In genomic region chr3:61670874-61671273, GRCm38 (mm10) we compare ENCODE assay signal across 33 mouse cellular contexts.
DNase-seq lines count a peak whose midpoint lies in the region; ATAC-seq and TF ChIP-seq lines count a peak whose summit lies in the region.
"Had no signal": no experiment of that assay in that cellular context is flagged by ENCODE, and none has a peak within 500 bp of the region (broad histone marks: within the 10 kb centered on the region; RNA-seq: fewer than 3 reads in every experiment).

No protein-coding gene starts in this region.

- peak; percentile 18 to 22 for DNase-seq in spleen, postnatal 36 days (ENCODE audit: low spot score in 2 of 2)
- no peak for DNase-seq in spleen, postnatal 10 days (ENCODE audit: low spot score in 2 of 2)
- DNase-seq in thymus, adult 2 months, result no peak
- no peak for DNase-seq in heart, adult 9 months (ENCODE audit: low spot score in 2 of 2)
- DNase-seq: adrenal gland, postnatal 10 days; cerebellum, adult 11 months; cerebellum, adult 9-10 months; cerebellum, postnatal 36 days; embryo, embryonic 11 days; gastrocnemius, postnatal 25 days; heart, adult 18-20 months; heart, postnatal 4 days; kidney, adult 2 months; kidney, postnatal 4 days; lung, embryonic 14.5 days; retina, postnatal 1 day; spleen, adult 18-20 months had no signal

- no peaks in the 10 kb centered on the region for H3K27me3 ChIP-seq in thymus, adult 2 months (ENCODE audit: control insufficient read depth, insufficient read depth, low read length)
- no peaks in the 10 kb centered on the region for H3K27me3 ChIP-seq in intestine, embryonic 16.5 days (replicated peaks; ENCODE audit: control insufficient read depth, insufficient read depth, low read length)
- H3K27me3 ChIP-seq: CH12.LX; embryonic facial prominence, embryonic 12.5 days; forebrain, embryonic 15.5 days; heart, embryonic 12.5 days; limb, embryonic 15.5 days; neural tube, embryonic 13.5 days had no signal

- no peak overlapping the region for H3K27ac ChIP-seq in thymus, adult 2 months (ENCODE audit: control insufficient read depth, insufficient read depth, low read length)
- H3K27ac ChIP-seq in intestine, embryonic 16.5 days (ENCODE audit: low read length), result no peak overlapping the region
- H3K27ac ChIP-seq: embryonic facial prominence, embryonic 12.5 days; forebrain, embryonic 15.5 days; hindbrain, embryonic 14.5 days; limb, embryonic 10.5 days; limb, embryonic 15.5 days; liver, embryonic 14.5 days; midbrain, embryonic 10.5 days; neural tube, embryonic 13.5 days had no signal

- no peaks in the 10 kb centered on the region for H3K4me1 ChIP-seq in thymus, adult 2 months (replicated peaks; ENCODE audit: control insufficient read depth, insufficient read depth, low read length)
- no peaks in the 10 kb centered on the region for H3K4me1 ChIP-seq in intestine, embryonic 16.5 days (ENCODE audit: control insufficient read depth, insufficient read depth, low read length)
- H3K4me1 ChIP-seq: embryonic facial prominence, embryonic 12.5 days; forebrain, embryonic 15.5 days; heart, embryonic 12.5 days; limb, embryonic 10.5 days; limb, embryonic 15.5 days; midbrain, embryonic 10.5 days; neural tube, embryonic 13.5 days had no signal

- 23% methylated on average over 1 of the region's 1 CpGs for WGBS in thymus, adult 2 months
- 77% methylated on average over 1 of the region's 1 CpGs for WGBS in intestine, embryonic 16.5 days

- no peak for TF ChIP-seq CTCF in thymus, adult 2 months (IDR thresholded peaks at IDR 0.05; ENCODE audit: borderline replicate concordance, control insufficient read depth, extremely low read depth, insufficient read depth, low read length, poor library complexity)

- no peak overlapping the region for H3K9ac ChIP-seq in intestine, embryonic 16.5 days (ENCODE audit: low read depth, low read length)
- H3K9ac ChIP-seq: embryonic facial prominence, embryonic 12.5 days; forebrain, embryonic 15.5 days; heart, embryonic 12.5 days; hindbrain, embryonic 14.5 days; limb, embryonic 15.5 days; liver, embryonic 14.5 days; lung, embryonic 14.5 days; neural tube, embryonic 13.5 days had no signal

- no peaks in the 10 kb centered on the region for H3K36me3 ChIP-seq in thymus, adult 2 months (ENCODE audit: control insufficient read depth, insufficient read depth, low read length)
- no peaks in the 10 kb centered on the region for H3K36me3 ChIP-seq in intestine, embryonic 16.5 days (ENCODE audit: control insufficient read depth, insufficient read depth, low read length)
- H3K36me3 ChIP-seq: embryonic facial prominence, embryonic 12.5 days; forebrain, embryonic 15.5 days; heart, embryonic 12.5 days; limb, embryonic 10.5 days; limb, embryonic 15.5 days; midbrain, embryonic 10.5 days; neural tube, embryonic 13.5 days had no signal

- peak; percentile 92 for ATAC-seq in granulocyte monocyte progenitor cell, adult 5-6 weeks (replicated peaks; ENCODE audit: poor library complexity, severe bottlenecking)
- peak; percentile 84 for ATAC-seq in monocyte, adult 5-6 weeks (replicated peaks; ENCODE audit: insufficient number of reproducible peaks, low FRiP score, low TSS enrichment, poor library complexity, severe bottlenecking)
- ATAC-seq in intestine, embryonic 16.5 days, result no peak
- ATAC-seq: forebrain, embryonic 15.5 days; midbrain, embryonic 16.5 days; Patski had no signal

- H3K4me2 ChIP-seq in intestine, embryonic 16.5 days (ENCODE audit: low read depth, low read length), result no peak overlapping the region
- H3K4me2 ChIP-seq: embryonic facial prominence, embryonic 12.5 days; forebrain, embryonic 15.5 days; heart, embryonic 12.5 days; hindbrain, embryonic 14.5 days; limb, embryonic 15.5 days; lung, embryonic 14.5 days; neural tube, embryonic 13.5 days had no signal

- no peak overlapping the region for H3K4me3 ChIP-seq in thymus, adult 2 months (ENCODE audit: control insufficient read depth, insufficient read depth, low read length)
- H3K4me3 ChIP-seq in intestine, embryonic 16.5 days (ENCODE audit: low read length), result no peak overlapping the region
- H3K4me3 ChIP-seq: embryonic facial prominence, embryonic 12.5 days; forebrain, embryonic 15.5 days; heart, embryonic 12.5 days; limb, embryonic 10.5 days; limb, embryonic 15.5 days; midbrain, embryonic 10.5 days; myocyte; neural tube, embryonic 13.5 days had no signal

- no peaks in the 10 kb centered on the region for H3K9me3 ChIP-seq in intestine, embryonic 16.5 days (ENCODE audit: control insufficient read depth, low read length)
- H3K9me3 ChIP-seq: embryonic facial prominence, embryonic 12.5 days; forebrain, embryonic 15.5 days; heart, embryonic 12.5 days; limb, embryonic 10.5 days; limb, embryonic 15.5 days; midbrain, embryonic 10.5 days; neural tube, embryonic 13.5 days had no signal

- no peak for TF ChIP-seq POLR2A in thymus, adult 2 months (IDR thresholded peaks at IDR 0.05; ENCODE audit: control insufficient read depth, extremely low read depth, insufficient read depth, low read length, poor library complexity)

Comparison
In these comparisons a context has a peak if more than half of its experiments do, and no peak if none do; other contexts are left out.
1. DNase-seq: peak in spleen, postnatal 36 days (2 of 2); none in spleen, postnatal 10 days (0 of 2), thymus, adult 2 months (single experiment) and heart, adult 9 months (0 of 2).